Mouse (Mus musculus) left cerebral cortex, postnatal 25 days (tissue): Measurements from ENCODE around the gene Smok3c. TPM values are rescaled to one million over a fixed set of nuclear protein-coding genes. Genes with fewer than 3 reads are reported as not detected.
"Not testable (repeated sequence)": the region's sequence is repeated elsewhere in the genome, so short reads cannot be mapped to it uniquely, and the experiment has no call there.

Experiments used
- DNase-seq, 2 experiments: peaks; one replicate each; pipeline ENCODE4 v3.0.0; 2022; ENCODE audit warnings: low spot score in 2 of 2, mixed read lengths in 1 of 2
- intact Hi-C: fragments of 180-260 bp; cut with DNase I; formaldehyde crosslinking; loops from one replicate; pipeline ENCODE4 v1.15.1; 2025
- total RNA-seq, 2 experiments: library from RNA; stranded (reverse); gene quantifications; 2 replicates each; pipeline ENCODE4 v1.2.3; 2021

Smok3c gene
- total RNA-seq, 2 experiments from 2014 or later, result not detected

DNA sequence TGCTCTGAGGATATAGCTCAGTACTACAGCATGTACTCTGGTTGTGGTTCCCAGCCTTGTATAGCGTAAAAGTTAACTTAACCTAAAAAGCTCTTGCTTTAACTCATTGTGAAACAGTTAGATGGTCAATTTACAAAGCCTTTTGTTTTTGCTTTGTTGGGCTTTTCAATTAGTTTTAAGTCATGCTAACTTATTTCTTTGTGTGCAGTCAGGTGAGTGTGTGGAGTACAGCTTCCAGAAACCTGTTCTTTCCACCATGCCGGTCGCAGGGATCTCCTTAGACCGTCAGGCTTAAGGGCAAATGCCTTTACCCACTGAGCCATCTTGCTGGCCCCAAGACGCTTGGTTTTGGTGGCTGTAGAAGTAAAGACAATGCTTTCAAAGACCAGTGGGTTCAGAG is 37.7 kb downstream of the Smok3c start:
- no peak for DNase-seq
- intact Hi-C loops, result no loop called here

DNA sequence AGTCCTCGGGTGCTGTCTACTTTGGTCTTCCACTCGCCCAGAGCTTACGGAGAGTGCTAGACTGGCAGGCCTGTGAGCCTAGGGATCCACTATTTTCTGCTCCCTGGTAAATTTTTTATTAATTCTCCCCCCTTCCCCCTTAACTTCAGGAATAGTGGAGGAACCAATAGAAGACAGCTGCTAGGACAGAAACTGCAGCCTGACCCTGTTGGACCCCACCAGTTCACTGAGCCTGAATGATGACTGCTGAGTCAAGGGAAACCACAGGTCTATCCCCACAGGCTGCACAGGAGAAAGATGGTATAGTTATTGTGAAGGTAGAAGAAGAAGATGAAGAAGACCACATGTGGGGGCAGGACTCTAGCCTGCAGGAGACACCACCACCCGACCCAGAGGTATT is 39.8 kb downstream of the Smok3c start:
- no peak for DNase-seq
- intact Hi-C loops, result no loop called here

DNA sequence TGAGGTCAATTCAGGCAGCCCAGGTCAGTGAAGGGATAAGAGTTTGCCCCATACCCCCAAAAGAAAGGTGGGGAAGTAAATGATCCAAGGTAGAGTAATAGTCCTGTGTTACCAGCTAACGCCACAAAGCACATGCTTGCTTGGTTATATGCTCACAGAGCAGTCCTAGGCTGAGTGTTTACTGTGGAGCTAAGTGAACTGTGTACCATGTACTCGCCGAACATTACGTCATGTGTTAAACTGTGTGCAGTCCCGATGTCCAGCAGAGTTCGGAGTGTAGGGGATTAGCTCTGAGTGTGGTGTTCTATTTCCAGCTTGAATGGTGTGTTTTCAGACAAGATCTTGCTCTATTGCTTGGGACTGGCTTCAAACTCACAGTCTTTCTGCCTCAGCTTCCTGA is 41.5 kb downstream of the Smok3c start:
- no peak for DNase-seq
- intact Hi-C loops, result no loop called here

DNA sequence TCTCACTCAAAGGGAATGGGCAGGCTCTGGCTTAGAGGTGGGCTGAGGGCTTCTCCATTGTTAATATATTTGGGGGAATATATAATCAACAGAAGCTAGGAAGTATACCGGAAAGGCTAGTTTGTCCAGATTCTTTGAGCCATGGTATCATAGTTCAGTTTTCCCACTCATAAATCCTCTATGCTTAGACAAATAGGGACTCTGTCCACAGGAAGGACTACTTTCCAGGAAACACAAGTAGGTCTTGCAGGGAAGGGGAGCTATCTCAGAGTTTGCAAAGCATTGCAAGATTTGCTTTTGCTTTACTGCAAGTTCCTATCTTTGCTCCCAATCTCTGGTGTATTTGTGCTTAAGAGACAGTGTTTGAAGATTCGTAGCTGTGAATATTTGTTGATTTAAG is 52.0 kb downstream of the Smok3c start:
- intact Hi-C loops, result no loop called here
- DNase-seq, result no peak

DNA sequence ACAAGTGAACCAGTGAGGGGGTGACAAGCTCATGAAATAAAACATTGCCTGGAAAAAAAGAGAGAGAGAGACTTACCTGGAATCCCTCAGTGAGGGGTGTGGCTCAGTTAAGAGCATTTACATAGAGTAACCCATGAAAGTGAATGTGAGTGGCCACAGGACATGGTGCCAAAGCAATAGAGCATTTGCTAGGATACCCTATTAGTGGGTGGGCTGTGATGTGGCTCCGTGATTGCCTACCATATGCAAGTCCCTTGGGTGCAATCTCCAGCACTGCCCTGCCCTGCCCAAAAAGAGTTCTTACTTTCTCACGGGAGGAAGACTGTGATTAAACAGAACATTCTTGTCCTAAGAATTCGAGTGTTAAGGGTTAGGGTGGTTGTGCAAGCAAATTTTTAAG is 54.1 kb downstream of the Smok3c start:
- DNase-seq, result no peak
- intact Hi-C loops, result no loop called here

DNA sequence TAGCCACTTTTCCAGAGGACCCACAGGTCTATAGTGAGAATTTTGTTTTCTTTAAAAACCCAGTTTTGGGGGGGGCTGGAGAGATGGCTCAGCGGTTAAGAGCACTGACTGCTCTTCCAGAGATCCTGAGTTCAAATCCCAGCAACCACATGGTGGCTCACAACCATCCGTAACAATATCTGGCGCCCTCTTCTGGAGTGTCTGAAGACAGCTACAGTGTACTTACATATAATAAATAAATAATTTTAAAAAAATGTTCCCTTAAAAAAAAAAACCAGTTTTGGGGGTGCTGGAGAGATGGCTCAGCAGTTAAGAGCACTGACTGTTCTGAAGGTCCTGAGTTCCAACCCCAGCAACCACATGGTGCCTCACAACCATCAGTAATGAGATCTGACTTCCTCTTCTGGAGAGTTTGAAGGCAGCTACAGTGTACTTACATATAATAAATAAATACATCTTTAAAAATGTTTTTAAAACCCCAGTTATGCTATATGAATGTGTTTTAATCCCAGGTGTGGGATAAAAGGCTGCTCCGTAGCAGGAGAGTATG is 56.9 kb downstream of the Smok3c start:
- DNase-seq, intact Hi-C loops: not testable (repeated sequence)

Other genes starting within 250 kb of the Smok3c start
- gene Pilra, start 216.9 kb upstream of the Smok3c start, total RNA-seq, result 1 to 10 TPM in 1 of 2 experiments, under 1 TPM in 1; 0.92 to 1.2 TPM
- not detected for gene Pilrb1, start 195.1 kb upstream of the Smok3c start, total RNA-seq
- gene Pilrb2, start 181.4 kb upstream of the Smok3c start, total RNA-seq, result not detected
- under 1 TPM; 0.11 to 0.18 TPM for gene Cyp3a13, start 131.6 kb upstream of the Smok3c start, total RNA-seq
- gene Gjc3, start 90.1 kb upstream of the Smok3c start, total RNA-seq, result 10 to 100 TPM; 16.3 to 22.4 TPM
- not detected for gene Azgp1, start 71.7 kb upstream of the Smok3c start, total RNA-seq
- not detected for gene Smok3a, start 31.9 kb upstream of the Smok3c start, total RNA-seq
- not detected for gene Smok3b, start 31.8 kb upstream of the Smok3c start, total RNA-seq
- 10 to 100 TPM; 39.4 to 40.5 TPM for gene Zkscan1, start 31.9 kb downstream of the Smok3c start, total RNA-seq
- 10 to 100 TPM; 16.4 to 16.6 TPM for gene Zscan21, start 63.7 kb downstream of the Smok3c start, total RNA-seq
- 10 to 100 TPM; 11.5 to 16.9 TPM for gene Zfp113, start 102.5 kb downstream of the Smok3c start, total RNA-seq
- 100 to 1,000 TPM; 130 to 133 TPM for gene Cops6, start 107.9 kb downstream of the Smok3c start, total RNA-seq
- gene Ap4m1, start 118.8 kb downstream of the Smok3c start, total RNA-seq, result 10 to 100 TPM; 22.9 to 23.4 TPM
- 10 to 100 TPM; 11.7 to 13.7 TPM for gene Mcm7, start 119.2 kb downstream of the Smok3c start, total RNA-seq
- 10 to 100 TPM; 39.3 to 42.0 TPM for gene Taf6, start 134.3 kb downstream of the Smok3c start, total RNA-seq
- 10 to 100 TPM; 15.6 to 16.9 TPM for gene Cnpy4, start 134.3 kb downstream of the Smok3c start, total RNA-seq
- gene Mblac1, start 141.1 kb downstream of the Smok3c start, total RNA-seq, result 10 to 100 TPM in 1 of 2 experiments, 1 to 10 TPM in 1; 8.9 to 10.3 TPM
- under 1 TPM in 1 of 2 experiments, not detected in 1; 0.23 TPM for gene Nxpe5, start 172.7 kb downstream of the Smok3c start, total RNA-seq
- 10 to 100 TPM; 56.9 to 59.8 TPM for gene Lamtor4, start 202.3 kb downstream of the Smok3c start, total RNA-seq
- 10 to 100 TPM; 62.2 to 65.8 TPM for gene BC037034, start 210.8 kb downstream of the Smok3c start, total RNA-seq
- gene Gal3st4, start 219.6 kb downstream of the Smok3c start, total RNA-seq, result 1 to 10 TPM; 3.5 to 3.6 TPM
- gene Gm43720, start 226.8 kb downstream of the Smok3c start, total RNA-seq, result under 1 TPM in 1 of 2 experiments, not detected in 1; 0.09 TPM
- gene Gpc2, start 226.8 kb downstream of the Smok3c start, total RNA-seq, result 1 to 10 TPM; 1.3 to 2.1 TPM
- 1 to 10 TPM in 1 of 2 experiments, under 1 TPM in 1; 0.57 to 1.1 TPM for gene Stag3, start 227.0 kb downstream of the Smok3c start, total RNA-seq